Comparison of ENCODE assay signal across 8 mouse cellular contexts in the genomic region with DNA sequence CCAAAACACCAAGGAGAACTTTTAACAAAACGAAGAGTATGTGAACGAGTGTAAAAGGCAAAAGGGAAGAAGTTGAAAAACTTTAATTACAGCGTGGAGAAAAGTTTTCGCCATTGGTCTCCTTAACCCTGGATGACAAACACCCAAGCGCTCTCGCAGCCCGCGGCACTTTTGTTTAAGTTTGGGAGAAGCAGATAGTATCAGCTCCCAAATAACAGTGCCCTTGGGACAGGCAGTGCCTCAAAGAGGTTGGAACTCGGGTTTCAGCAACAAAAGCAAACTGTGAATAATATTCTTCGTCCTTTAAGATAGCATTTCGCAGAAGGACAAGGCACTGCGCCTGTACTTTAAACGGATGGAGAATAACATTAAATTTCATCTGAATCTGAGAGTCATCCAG. TPM values are rescaled to one million over a fixed set of nuclear protein-coding genes. Genes with fewer than 3 reads are reported as not detected.
A peak's percentile ranks its signal among the peaks of the same experiment; 100 is the strongest.
DNase-seq lines count a peak whose midpoint lies in the region; ATAC-seq and TF ChIP-seq lines count a peak whose summit lies in the region.

No protein-coding gene starts in this region.

- peaks cover 17% of the 10 kb centered on the region for H3K4me1 ChIP-seq in lung, embryonic 16.5 days (replicated peaks; ENCODE audit: control insufficient read depth, insufficient read depth, low read length)
- H3K4me1 ChIP-seq in hindbrain, embryonic 12.5 days: peaks cover 27% of the 10 kb centered on the region
- peaks cover 29% of the 10 kb centered on the region for H3K4me1 ChIP-seq in liver, postnatal 0 days (ENCODE audit: insufficient read depth)

- peak overlapping the region; percentile 34 for H3K4me3 ChIP-seq in lung, embryonic 16.5 days (ENCODE audit: low read length)
- H3K4me3 ChIP-seq in hindbrain, embryonic 12.5 days: peak overlapping the region; percentile 46
- 0 out of 2 replicates have a peak overlapping the region, but pooled peaks have one; percentile 13 for H3K4me3 ChIP-seq in liver, postnatal 0 days (ENCODE audit: low read depth, low read length)

- ATAC-seq in lung, embryonic 16.5 days (ENCODE audit: low read depth): no peak
- ATAC-seq in hindbrain, embryonic 12.5 days (ENCODE audit: low FRiP score): no peak
- ATAC-seq in liver, postnatal 0 days: no peak
- no peak for ATAC-seq in granulocyte monocyte progenitor cell, adult 5-6 weeks (replicated peaks; ENCODE audit: poor library complexity, severe bottlenecking)
- no peak for ATAC-seq in CD4-positive, CD25-positive, alpha-beta regulatory T cell, adult 4 months

- H3K4me2 ChIP-seq in lung, embryonic 16.5 days (ENCODE audit: low read depth, low read length): peak overlapping the region; percentile 99
- H3K4me2 ChIP-seq in hindbrain, embryonic 12.5 days (replicated peaks): peak overlapping the region; percentile 98
- no peak overlapping the region for H3K4me2 ChIP-seq in liver, postnatal 0 days (ENCODE audit: low read depth, low read length)

- WGBS in lung, embryonic 16.5 days: 2% methylated on average over 13 of the region's 13 CpGs
- WGBS in hindbrain, embryonic 12.5 days: 1% methylated on average over 13 of the region's 13 CpGs
- WGBS in liver, postnatal 0 days (ENCODE audit: insufficient replicate concordance): 2% methylated on average over 13 of the region's 13 CpGs

- no peak for DNase-seq in lung, postnatal 10 days
- no peak for DNase-seq in liver, postnatal 0 days
- no peak for DNase-seq in layer of hippocampus, adult 9-11 months
- DNase-seq in left cerebral cortex, adult 11 months (ENCODE audit: low spot score): no peak

- no peaks in the 10 kb centered on the region for H3K9me3 ChIP-seq in lung, embryonic 16.5 days (ENCODE audit: control insufficient read depth, low read length)
- no peaks in the 10 kb centered on the region for H3K9me3 ChIP-seq in hindbrain, embryonic 12.5 days (replicated peaks)
- no peaks in the 10 kb centered on the region for H3K9me3 ChIP-seq in liver, postnatal 0 days (ENCODE audit: low read length)

- no peak for TF ChIP-seq CTCF in liver, postnatal 0 days (IDR thresholded peaks at IDR 0.05; ENCODE audit: low read depth)

- no peaks in the 10 kb centered on the region for H3K36me3 ChIP-seq in lung, embryonic 16.5 days (ENCODE audit: control insufficient read depth, insufficient read depth, low read length)
- H3K36me3 ChIP-seq in hindbrain, embryonic 12.5 days: no peaks in the 10 kb centered on the region
- no peaks in the 10 kb centered on the region for H3K36me3 ChIP-seq in liver, postnatal 0 days (replicated peaks; ENCODE audit: insufficient read depth, low read length)

- H3K27me3 ChIP-seq in lung, embryonic 16.5 days (ENCODE audit: control insufficient read depth, insufficient read depth, low read depth, low read length): peaks cover 36% of the 10 kb centered on the region
- H3K27me3 ChIP-seq in hindbrain, embryonic 12.5 days: peaks cover 73% of the 10 kb centered on the region
- H3K27me3 ChIP-seq in liver, postnatal 0 days (ENCODE audit: insufficient read depth, low read length): peaks cover 79% of the 10 kb centered on the region

- no peak for TF ChIP-seq EP300 in liver, postnatal 0 days (IDR thresholded peaks at IDR 0.05; ENCODE audit: low read depth)

- H3K9ac ChIP-seq in lung, embryonic 16.5 days (ENCODE audit: low read length): 0 out of 2 replicates have a peak overlapping the region, but pooled peaks have one; percentile 37
- H3K9ac ChIP-seq in hindbrain, embryonic 12.5 days: no peak overlapping the region
- H3K9ac ChIP-seq in liver, postnatal 0 days (replicated peaks): no peak overlapping the region

- no peak overlapping the region for H3K27ac ChIP-seq in lung, embryonic 16.5 days (ENCODE audit: low read length)
- no peak overlapping the region for H3K27ac ChIP-seq in hindbrain, embryonic 12.5 days
- no peak overlapping the region for H3K27ac ChIP-seq in liver, postnatal 0 days (ENCODE audit: low read depth)

RNA-seq across cellular contexts. Expression of a gene that starts 0.6 kb away (rescaled TPM):
- polyA plus RNA-seq in lung, embryonic 16.5 days (2015; fragmentation: Nextera tagmentation; extraction: Ambion mirVana): 20.7 and 20.9 TPM in 2 replicates
- polyA plus RNA-seq in hindbrain, embryonic 12.5 days (2016; fragmentation: Nextera tagmentation; extraction: Ambion mirVana): 50.9 and 55.3 TPM in 2 replicates
- polyA plus RNA-seq in liver, postnatal 0 days (2015; fragmentation: Nextera tagmentation; extraction: Ambion mirVana): 44.4 and 46.2 TPM in 2 replicates
- total RNA-seq in granulocyte monocyte progenitor cell, adult 5-6 weeks (2014; fragmentation: Nextera tagmentation): 0.45 and 2.6 TPM in 2 replicates
- 0.98 TPM in 1 of 2 replicates, not detected in the other for total RNA-seq in granulocyte monocyte progenitor cell, adult 5-6 weeks (2017)
- polyA plus RNA-seq in CD4-positive, CD25-positive, alpha-beta regulatory T cell, adult 4 months (2017; shearing (Covaris generic)): not detected

RNA-seq across cellular contexts. Expression of a gene that starts 1.2 kb away (rescaled TPM):
- 246 and 249 TPM in 2 replicates for polyA plus RNA-seq in lung, embryonic 16.5 days (2015; fragmentation: Nextera tagmentation; extraction: Ambion mirVana)
- 283 and 308 TPM in 2 replicates for polyA plus RNA-seq in hindbrain, embryonic 12.5 days (2016; fragmentation: Nextera tagmentation; extraction: Ambion mirVana)
- polyA plus RNA-seq in liver, postnatal 0 days (2015; fragmentation: Nextera tagmentation; extraction: Ambion mirVana): 89.4 and 93.1 TPM in 2 replicates
- total RNA-seq in granulocyte monocyte progenitor cell, adult 5-6 weeks (2014; fragmentation: Nextera tagmentation): 102 and 146 TPM in 2 replicates
- 215 and 273 TPM in 2 replicates for total RNA-seq in granulocyte monocyte progenitor cell, adult 5-6 weeks (2017)
- 100 to 1,000 TPM; 212 to 215 TPM for polyA plus RNA-seq in CD4-positive, CD25-positive, alpha-beta regulatory T cell, adult 4 months (2017; shearing (Covaris generic))

RNA-seq across cellular contexts. Expression of a gene that starts 46.4 kb away (rescaled TPM):
- polyA plus RNA-seq in lung, embryonic 16.5 days (2015; fragmentation: Nextera tagmentation; extraction: Ambion mirVana): 1.3 and 1.5 TPM in 2 replicates
- 0.41 and 0.90 TPM in 2 replicates for polyA plus RNA-seq in hindbrain, embryonic 12.5 days (2016; fragmentation: Nextera tagmentation; extraction: Ambion mirVana)
- polyA plus RNA-seq in liver, postnatal 0 days (2015; fragmentation: Nextera tagmentation; extraction: Ambion mirVana): 0.13 and 0.14 TPM in 2 replicates
- total RNA-seq in granulocyte monocyte progenitor cell, adult 5-6 weeks (2014; fragmentation: Nextera tagmentation): 0.77 and 0.81 TPM in 2 replicates
- 2.8 and 2.9 TPM in 2 replicates for total RNA-seq in granulocyte monocyte progenitor cell, adult 5-6 weeks (2017)
- 1 to 10 TPM in 1 of 2 experiments, under 1 TPM in 1; 0.87 to 1.9 TPM for polyA plus RNA-seq in CD4-positive, CD25-positive, alpha-beta regulatory T cell, adult 4 months (2017; shearing (Covaris generic))

Comparison
In these comparisons a context has a peak if more than half of its experiments do, and no peak if none do; other contexts are left out.
1. RNA of a gene that starts 0.6 kb away (polyA plus RNA-seq): 50.9 to 55.3 TPM in hindbrain, embryonic 12.5 days, 44.4 to 46.2 TPM in liver, postnatal 0 days and 20.7 to 20.9 TPM in lung, embryonic 16.5 days; not detected in CD4-positive, CD25-positive, alpha-beta regulatory T cell, adult 4 months; every median in the first group is over 10 times any median in the second.
2. Peak in every context shown above with its lines, with median percentiles within 50 percentile points of each other: H3K4me3 ChIP-seq.